Mouse (Mus musculus): ENCODE results near the gene Hk2.

DNA sequence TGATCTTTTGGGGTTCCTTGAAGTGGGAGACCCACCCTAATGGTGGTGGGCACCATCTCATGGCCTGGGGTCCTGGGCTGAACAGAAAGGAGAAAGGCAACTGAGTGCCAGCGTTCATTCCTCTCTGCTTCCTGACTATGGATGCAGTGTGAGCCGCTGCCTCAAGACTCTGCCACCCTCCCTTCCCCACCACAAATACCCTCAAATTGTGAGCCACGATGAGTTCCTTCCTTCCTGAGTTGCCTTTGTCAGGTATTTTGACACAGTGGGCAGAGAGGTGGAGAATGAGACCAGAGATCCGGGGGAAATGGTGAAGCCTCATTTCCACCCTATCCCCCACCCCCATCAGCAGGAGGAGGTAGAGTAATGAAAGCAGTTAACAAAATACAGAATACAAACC, 6.1 kb upstream of the Hk2 start:
- no peak for TF ChIP-seq POLR2A (IDR thresholded peaks at IDR 0.05; ENCODE audit: control insufficient read depth, low read depth, low read length)
- no peak for TF ChIP-seq CTCF (IDR thresholded peaks at IDR 0.05; ENCODE audit: control insufficient read depth, insufficient read depth, insufficient replicate concordance, low read depth, low read length)

Measured in testis, adult 2 months (tissue).